Mouse (Mus musculus) stomach, postnatal 0 days (tissue): ENCODE results near the gene Tnfrsf4.

ENCODE experiments used
- CTCF ChIP-seq: IDR thresholded peaks from 2 replicates; pipeline ENCODE4 v1.5.1; 2016; ENCODE audit warnings: antibody characterized with exemption, low read depth, mild to moderate bottlenecking, moderate library complexity
- EP300 ChIP-seq: optimal IDR thresholded peaks from 2 replicates; pipeline ENCODE3; 2016; ENCODE audit warnings: antibody characterized with exemption

DNA sequence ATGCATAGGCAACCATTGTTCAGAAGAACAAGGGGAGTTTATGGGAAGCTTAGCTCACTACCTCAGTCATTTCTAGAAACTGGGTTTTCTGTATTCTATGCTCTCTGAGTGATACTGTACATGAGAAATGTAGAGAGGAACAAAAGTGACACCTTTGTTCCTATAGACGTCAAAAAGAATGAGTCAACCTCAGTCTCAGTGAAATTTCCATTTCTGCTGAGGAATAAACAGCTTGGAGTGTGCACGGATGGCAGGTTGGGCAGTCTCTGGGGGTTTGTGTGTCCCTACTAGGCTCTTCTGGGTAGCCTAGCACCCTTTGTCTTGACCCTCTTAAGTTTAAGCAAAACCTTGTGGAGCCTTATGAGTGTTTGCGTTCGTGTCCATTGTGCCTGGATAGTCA is 5.3 kb upstream of the Tnfrsf4 start:
- TF ChIP-seq EP300 (no peak), CTCF (no peak)
